Mouse (Mus musculus) CH12.LX (cell line): Measurements from ENCODE around the gene Mtx1. TPM values are rescaled to one million over a fixed set of nuclear protein-coding genes. Genes with fewer than 3 reads are reported as not detected.

ENCODE experiments used
- DNase-seq: peaks from one replicate; pipeline ENCODE4 v3.0.0-alpha.2; 2013; ENCODE audit errors: extremely low read depth
- H3K27ac ChIP-seq: 2 replicates; pipeline ENCODE4 v1.5.1; 2012; ENCODE audit warnings: low read depth, mild to moderate bottlenecking, control low read depth, moderate library complexity; ENCODE audit not compliant: insufficient read depth
- H3K27me3 ChIP-seq: replicated peaks from 2 replicates; pipeline ENCODE3; 2012; ENCODE audit warnings: inconsistent platforms
- H3K36me3 ChIP-seq, 2 experiments: replicated peaks in 1 of 2; 2 replicates each; pipeline versions ENCODE3 to v1.6.1; 2012; ENCODE audit warnings: inconsistent platforms in 1 of 2, low read length in 1 of 2, mild to moderate bottlenecking in 1 of 2, mixed read lengths in 1 of 2, moderate library complexity in 1 of 2; ENCODE audit not compliant: control insufficient read depth in 1 of 2, insufficient read depth in 1 of 2
- H3K4me1 ChIP-seq, 2 experiments: 2 replicates each; pipeline ENCODE4 v1.6.1; 2012; ENCODE audit warnings: inconsistent platforms in 1 of 2, moderate library complexity in 1 of 2; ENCODE audit not compliant: insufficient read depth in 2 of 2, control insufficient read depth in 1 of 2
- H3K4me2 ChIP-seq: 2 replicates; pipeline ENCODE4 v1.6.1; 2012; ENCODE audit warnings: low read depth, mild to moderate bottlenecking, control low read depth; ENCODE audit not compliant: poor library complexity, insufficient read depth, severe bottlenecking
- H3K4me3 ChIP-seq, 3 experiments: fragments of 150-350 bp in 1 of 3; sonication (generic) in 1 of 3; replicated peaks in 1 of 3; 2 replicates each; pipeline versions ENCODE3 to v1.5.1; 2011 to 2012; ENCODE audit warnings: low read depth in 2 of 3, low read length in 2 of 3, mild to moderate bottlenecking in 2 of 3, moderate library complexity in 2 of 3, control low read depth in 1 of 3, improper control_type of control experiment in 1 of 3, inconsistent platforms in 1 of 3, mixed read lengths in 1 of 3; ENCODE audit not compliant: poor library complexity in 1 of 3
- H3K79me2 ChIP-seq: replicated peaks from 2 replicates; pipeline ENCODE4 v1.6.1; 2012; ENCODE audit warnings: mild to moderate bottlenecking, moderate library complexity; ENCODE audit not compliant: control insufficient read depth, poor library complexity, insufficient read depth, severe bottlenecking; ENCODE audit errors: extremely low read depth
- H3K9ac ChIP-seq: 2 replicates; pipeline ENCODE4 v1.6.1; 2012; ENCODE audit warnings: low read depth, mild to moderate bottlenecking, control low read depth, moderate library complexity; ENCODE audit not compliant: insufficient read depth
- H3K9me3 ChIP-seq: replicated peaks from 2 replicates; pipeline ENCODE3; 2012; ENCODE audit warnings: low read length, inconsistent platforms, mixed read lengths
- BHLHE40 ChIP-seq: IDR thresholded peaks from 2 replicates; pipeline ENCODE4 v1.6.1; 2011; ENCODE audit warnings: mild to moderate bottlenecking, low read depth, low read length, improper control_type of control experiment
- CHD2 ChIP-seq: IDR thresholded peaks from 2 replicates; pipeline ENCODE4 v1.6.1; 2011; ENCODE audit warnings: low read length, improper control_type of control experiment
- CTCF ChIP-seq, 2 experiments: IDR thresholded peaks in 1 of 2; conservative IDR thresholded peaks in 1 of 2; 2 replicates each; pipeline ENCODE4 v1.5.1; 2011 to 2012; ENCODE audit warnings: low read depth in 2 of 2, low read length in 2 of 2, improper control_type of control experiment in 1 of 2, inconsistent platforms in 1 of 2, mild to moderate bottlenecking in 1 of 2, moderate library complexity in 1 of 2
- ELF1 ChIP-seq: IDR thresholded peaks from 2 replicates; pipeline ENCODE4 v1.6.1; 2014; ENCODE audit warnings: low read depth, mild to moderate bottlenecking, inconsistent platforms, low read length, improper control_type of control experiment
- ETS1 ChIP-seq: conservative IDR thresholded peaks from 2 replicates; pipeline ENCODE4 v1.6.1; 2012; ENCODE audit warnings: low read depth, mild to moderate bottlenecking, inconsistent platforms, low read length, improper control_type of control experiment, moderate library complexity
- HCFC1 ChIP-seq: IDR thresholded peaks from 2 replicates; pipeline ENCODE4 v1.6.1; 2012; ENCODE audit warnings: low read depth, mild to moderate bottlenecking, inconsistent platforms, low read length, improper control_type of control experiment
- JUND ChIP-seq: conservative IDR thresholded peaks from 2 replicates; pipeline ENCODE4 v1.6.1; 2011; ENCODE audit warnings: low read depth, low read length, improper control_type of control experiment
- KAT2A ChIP-seq: IDR thresholded peaks from 2 replicates; pipeline ENCODE4 v1.6.1; 2012; ENCODE audit warnings: low read length, improper control_type of control experiment, inconsistent platforms; ENCODE audit not compliant: insufficient replicate concordance
- MAX ChIP-seq: IDR thresholded peaks from 2 replicates; pipeline ENCODE4 v1.6.1; 2011; ENCODE audit warnings: low read length, improper control_type of control experiment
- MAZ ChIP-seq: IDR thresholded peaks from 2 replicates; pipeline ENCODE4 v1.6.1; 2012; ENCODE audit warnings: low read depth, mild to moderate bottlenecking, inconsistent platforms, low read length, improper control_type of control experiment, moderate library complexity
- MXI1 ChIP-seq: IDR thresholded peaks from 2 replicates; pipeline ENCODE4 v1.6.1; 2011; ENCODE audit warnings: mild to moderate bottlenecking, low read depth, low read length, improper control_type of control experiment
- MYC ChIP-seq: IDR thresholded peaks from 2 replicates; pipeline ENCODE4 v1.6.1; 2011; ENCODE audit warnings: low read depth, mild to moderate bottlenecking, improper control_type of control experiment, low read length
- NELFE ChIP-seq: IDR thresholded peaks from 2 replicates; pipeline ENCODE4 v1.6.1; 2011; ENCODE audit warnings: low read depth, low read length, improper control_type of control experiment
- NRF1 ChIP-seq: IDR thresholded peaks from 2 replicates; pipeline ENCODE4 v1.6.1; 2014; ENCODE audit warnings: low read depth, mild to moderate bottlenecking, inconsistent platforms, low read length, improper control_type of control experiment, moderate library complexity
- POLR2A ChIP-seq: IDR thresholded peaks from 2 replicates; pipeline ENCODE4 v1.6.1; 2011; ENCODE audit warnings: low read depth, mild to moderate bottlenecking, improper control_type of control experiment, low read length
- POLR2AphosphoS2 ChIP-seq: IDR thresholded peaks from 2 replicates; pipeline ENCODE4 v1.6.1; 2011; ENCODE audit warnings: low read depth, low read length, improper control_type of control experiment
- RAD21 ChIP-seq: IDR thresholded peaks from 2 replicates; pipeline ENCODE4 v1.6.1; 2011; ENCODE audit warnings: low read depth, mild to moderate bottlenecking, low read length, improper control_type of control experiment, moderate library complexity
- RCOR1 ChIP-seq: conservative IDR thresholded peaks from 2 replicates; pipeline ENCODE4 v1.6.1; 2012; ENCODE audit warnings: low read depth, mild to moderate bottlenecking, inconsistent platforms, low read length, improper control_type of control experiment
- SIN3A ChIP-seq: IDR thresholded peaks from 2 replicates; pipeline ENCODE4 v1.6.1; 2012; ENCODE audit warnings: low read length, improper control_type of control experiment, inconsistent platforms
- SMC3 ChIP-seq: IDR thresholded peaks from 2 replicates; pipeline ENCODE4 v1.6.1; 2011; ENCODE audit warnings: low read depth, low read length, improper control_type of control experiment
- TBP ChIP-seq: conservative IDR thresholded peaks from 2 replicates; pipeline ENCODE4 v1.6.1; 2011; ENCODE audit warnings: low read depth, low read length, improper control_type of control experiment
- TCF12 ChIP-seq: IDR thresholded peaks from 2 replicates; pipeline ENCODE4 v1.6.1; 2014; ENCODE audit warnings: low read depth, mild to moderate bottlenecking, inconsistent platforms, low read length, improper control_type of control experiment
- USF1 ChIP-seq: IDR thresholded peaks from 2 replicates; pipeline ENCODE4 v1.6.1; 2014; ENCODE audit warnings: low read depth, mild to moderate bottlenecking, inconsistent platforms, low read length, improper control_type of control experiment
- USF2 ChIP-seq: conservative IDR thresholded peaks from 2 replicates; pipeline ENCODE4 v1.6.1; 2011; ENCODE audit warnings: low read depth, low read length, improper control_type of control experiment
- ZC3H11A ChIP-seq: IDR thresholded peaks from 2 replicates; pipeline ENCODE4 v1.6.1; 2012; ENCODE audit warnings: low read depth, mild to moderate bottlenecking, inconsistent platforms, low read length, improper control_type of control experiment
- ZNF384 ChIP-seq: IDR thresholded peaks from 2 replicates; pipeline ENCODE4 v1.6.1; 2012; ENCODE audit warnings: low read depth, low read length, improper control_type of control experiment, inconsistent platforms
- dilution Hi-C: fragments of 300-500 bp; cut with MboI; formaldehyde crosslinking; loops from 2 replicates; pipeline ENCODE4 v1.14.3; 2020; ENCODE audit warnings: low sequenced_read_pairs; ENCODE audit not compliant: extremely low pct_unique_long_range_greater_than_20kb, extremely low pct_ligation_motif_present
- in situ Hi-C: fragments of 300-500 bp; cut with MboI; formaldehyde crosslinking; loops from 3 replicates; pipeline ENCODE4 v1.14.3; 2019; ENCODE audit warnings: low sequenced_read_pairs, low pct_ligation_motif_present, low pct_unique_long_range_greater_than_20kb, mixed read lengths
- polyA plus RNA-seq: library from polyadenylated mRNA; unstranded; fragments of >175 nt; gene quantifications from 2 replicates; pipeline ENCODE4 v1.2.1, GENCODE M21; 2012; ENCODE audit warnings: low read depth; ENCODE audit not compliant: insufficient read length
- total RNA-seq, 2 experiments: library from RNA; depleted of rRNA; stranded (reverse); fragments of 300-350 nt in 1 of 2; fragments of >200 nt in 1 of 2; gene quantifications; 2 replicates each; pipeline ENCODE4 v1.2.3; 2012 to 2014

The Mtx1 gene
- total and polyA plus RNA-seq, 3 experiments: 162 to 299 (median 205) TPM

GRCm38 (mm10) chr3:89229276-89229675, 2.4 kb upstream of the Mtx1 start:
- H3K4me1 ChIP-seq: peaks cover 20 to 51% of the 10 kb centered on the region in 2 experiments
- in situ Hi-C loops: no loop called here
- no peak overlapping the region for H3K9ac ChIP-seq
- dilution Hi-C loops: no loop called here
- no peak overlapping the region for H3K27ac ChIP-seq
- no peak overlapping the region for H3K4me2 ChIP-seq
- no peak for DNase-seq
- H3K27me3 ChIP-seq: no peaks in the 10 kb centered on the region
- TF ChIP-seq KAT2A (no peak), USF1 (no peak), USF2 (no peak), CHD2 (no peak), NRF1 (no peak), TBP (no peak)
- H3K79me2 ChIP-seq: no peaks in the 10 kb centered on the region
- peaks cover 0 to 13% of the 10 kb centered on the region in 2 experiments for H3K36me3 ChIP-seq
- no peaks in the 10 kb centered on the region for H3K9me3 ChIP-seq
- no peak overlapping the region for H3K4me3 ChIP-seq

DNA sequence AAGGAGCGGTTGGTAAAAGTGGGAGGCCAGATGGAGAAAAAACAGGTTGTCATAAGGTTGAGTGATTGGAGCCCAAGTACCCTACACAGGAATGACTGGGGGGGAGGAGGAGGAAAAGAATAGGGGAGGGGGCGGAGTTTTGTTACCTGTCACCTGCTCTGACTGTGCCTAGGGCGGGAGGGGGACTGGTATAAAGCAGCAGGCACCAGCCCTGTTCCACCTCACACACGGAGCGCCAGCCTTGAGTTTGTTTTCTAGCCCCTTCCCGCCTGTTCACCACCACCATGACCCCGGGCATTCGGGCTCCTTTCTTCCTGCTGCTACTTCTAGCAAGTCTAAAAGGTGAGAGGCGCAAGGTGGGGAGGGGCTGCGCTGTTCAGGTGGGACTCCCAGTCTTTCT, 1.9 kb upstream of the Mtx1 start, which contains the start of gene Muc1:
Gene Muc1 (plus strand): TSS at position 222 of the 400 bp plus-strand sequence.
- peak within 1 kb of the TSS; percentile 54 for H3K4me2 ChIP-seq
- DNase-seq: no peak
- dilution Hi-C loops (no loop called here), in situ Hi-C loops (no loop called here)
- no peak within 1 kb of the TSS for H3K27ac ChIP-seq
- TF ChIP-seq CHD2: no peak
- no peak for TF ChIP-seq MYC
- no peak for TF ChIP-seq NRF1
- TF ChIP-seq POLR2A: no peak
- TF ChIP-seq ZC3H11A: no peak
- TF ChIP-seq ETS1: no peak
- TF ChIP-seq RCOR1: no peak
- TF ChIP-seq CTCF (conservative IDR thresholded peaks at IDR 0.05 in 1 of 2, IDR thresholded peaks at IDR 0.05 in 1 of 2; ENCODE audit: low read depth in 2 of 2, low read length in 2 of 2): no peak
- TF ChIP-seq MAX: no peak
- TF ChIP-seq USF1: no peak
- no peak for TF ChIP-seq POLR2AphosphoS2
- H3K27me3 ChIP-seq: no peaks in the 10 kb centered on the region
- H3K36me3 ChIP-seq: peaks cover 0 to 13% of the 10 kb centered on the region in 2 experiments
- H3K79me2 ChIP-seq: no peaks in the 10 kb centered on the region
- H3K4me1 ChIP-seq: peaks cover 19 to 47% of the 10 kb centered on the region in 2 experiments
- H3K4me3 ChIP-seq: peak within 1 kb of the TSS in 1 of 3 experiments; percentile 43
- H3K9ac ChIP-seq: peak within 1 kb of the TSS; percentile 64
- H3K9me3 ChIP-seq: no peaks in the 10 kb centered on the region

GRCm38 (mm10) chr3:89228180-89228549, 1.3 kb upstream of the Mtx1 start:
- DNase-seq: peak; percentile 77
- H3K79me2 ChIP-seq: no peaks in the 10 kb centered on the region
- peak overlapping the region in 1 of 3 experiments; percentile 43 for H3K4me3 ChIP-seq
- peaks cover 0 to 18% of the 10 kb centered on the region in 2 experiments for H3K36me3 ChIP-seq
- peak overlapping the region; percentile 54 for H3K4me2 ChIP-seq
- dilution Hi-C loops (no loop called here), in situ Hi-C loops (no loop called here)
- H3K9me3 ChIP-seq: no peaks in the 10 kb centered on the region
- peaks cover 12 to 40% of the 10 kb centered on the region in 2 experiments for H3K4me1 ChIP-seq
- no peak overlapping the region for H3K27ac ChIP-seq
- peak overlapping the region; percentile 64 for H3K9ac ChIP-seq
- H3K27me3 ChIP-seq: no peaks in the 10 kb centered on the region
- TF ChIP-seq CHD2 (peak; percentile 37; the same call in 1 of the 2 replicates), MXI1 (no peak), ZNF384 (no peak), POLR2A (peak; percentile 19; the same call in 1 of the 2 replicates), ELF1 (peak; percentile 75), KAT2A (0 out of 2 replicates have a peak, but pooled peaks have one; percentile 15), TCF12 (peak; percentile 47), ZC3H11A (peak; percentile 18; the same call in 1 of the 2 replicates), SMC3 (peak; percentile 72), RAD21 (peak; percentile 57), JUND (no peak), NELFE (peak; percentile 44; the same call in 1 of the 2 replicates), NRF1 (peak; percentile 28; the same call in 1 of the 2 replicates), BHLHE40 (0 out of 2 replicates have a peak, but pooled peaks have one; percentile 29), MAZ (no peak), SIN3A (peak; percentile 52), HCFC1 (peak; percentile 46; the same call in 1 of the 2 replicates), CTCF (conservative IDR thresholded peaks at IDR 0.05 in 1 of 2, IDR thresholded peaks at IDR 0.05 in 1 of 2; ENCODE audit: low read depth in 2 of 2, low read length in 2 of 2) (peak; percentile 63 to 93)
